Mouse (Mus musculus) MEL (cell line): ENCODE data around the gene Brcc3.

Experiments
- CHD1 ChIP-seq: IDR thresholded peaks from 2 replicates; pipeline ENCODE4 v1.6.1; 2012; ENCODE audit warnings: low read depth, mild to moderate bottlenecking, inconsistent platforms, low read length, improper control_type of control experiment
- CTCF ChIP-seq, 3 experiments: IDR thresholded peaks in 2 of 3; conservative IDR thresholded peaks in 1 of 3; 2 replicates each; pipeline ENCODE4 v1.5.1; 2011 to 2012; ENCODE audit warnings: low read length in 3 of 3, low read depth in 2 of 3, mild to moderate bottlenecking in 2 of 3, improper control_type of control experiment in 1 of 3, inconsistent platforms in 1 of 3, mixed read lengths in 1 of 3, moderate library complexity in 1 of 3; ENCODE audit not compliant: control insufficient read depth in 1 of 3, insufficient read depth in 1 of 3, poor library complexity in 1 of 3, severe bottlenecking in 1 of 3
- E2F4 ChIP-seq: IDR thresholded peaks from 2 replicates; pipeline ENCODE4 v1.6.1; 2011; ENCODE audit warnings: low read depth, low read length, improper control_type of control experiment, borderline replicate concordance
- EP300 ChIP-seq, 2 experiments: IDR thresholded peaks; 2 replicates each; pipeline ENCODE4 v1.6.1; 2011; ENCODE audit warnings: improper control_type of control experiment in 2 of 2, low read length in 2 of 2, low read depth in 1 of 2, mild to moderate bottlenecking in 1 of 2
- ETS1 ChIP-seq: IDR thresholded peaks from 2 replicates; pipeline ENCODE4 v1.6.1; 2012; ENCODE audit warnings: low read depth, mild to moderate bottlenecking, inconsistent platforms, low read length, improper control_type of control experiment, moderate library complexity
- GABPA ChIP-seq: IDR thresholded peaks from 2 replicates; pipeline ENCODE4 v1.6.1; 2012; ENCODE audit warnings: low read depth, mild to moderate bottlenecking, inconsistent platforms, low read length, improper control_type of control experiment, moderate library complexity
- NELFE ChIP-seq: IDR thresholded peaks from 2 replicates; pipeline ENCODE4 v1.6.1; 2011; ENCODE audit warnings: low read depth, low read length, improper control_type of control experiment
- POLR2A ChIP-seq, 2 experiments: IDR thresholded peaks; 2 replicates each; pipeline ENCODE4 v1.6.1; 2011 to 2012; ENCODE audit warnings: low read length in 2 of 2, mild to moderate bottlenecking in 2 of 2, control low read depth in 1 of 2, improper control_type of control experiment in 1 of 2, low read depth in 1 of 2, moderate library complexity in 1 of 2; ENCODE audit not compliant: control insufficient read depth in 1 of 2, insufficient read depth in 1 of 2, poor library complexity in 1 of 2
- TBP ChIP-seq: IDR thresholded peaks from 2 replicates; pipeline ENCODE4 v1.8.0; 2011; ENCODE audit warnings: low read depth, low read length, improper control_type of control experiment
- USF1 ChIP-seq: IDR thresholded peaks from 2 replicates; pipeline ENCODE4 v1.6.1; 2014; ENCODE audit warnings: low read depth, mild to moderate bottlenecking, inconsistent platforms, low read length, improper control_type of control experiment, moderate library complexity
- ZKSCAN1 ChIP-seq: IDR thresholded peaks from 2 replicates; pipeline ENCODE4 v1.6.1; 2012; ENCODE audit warnings: low read depth, mild to moderate bottlenecking, inconsistent platforms, low read length, improper control_type of control experiment, moderate library complexity

DNA sequence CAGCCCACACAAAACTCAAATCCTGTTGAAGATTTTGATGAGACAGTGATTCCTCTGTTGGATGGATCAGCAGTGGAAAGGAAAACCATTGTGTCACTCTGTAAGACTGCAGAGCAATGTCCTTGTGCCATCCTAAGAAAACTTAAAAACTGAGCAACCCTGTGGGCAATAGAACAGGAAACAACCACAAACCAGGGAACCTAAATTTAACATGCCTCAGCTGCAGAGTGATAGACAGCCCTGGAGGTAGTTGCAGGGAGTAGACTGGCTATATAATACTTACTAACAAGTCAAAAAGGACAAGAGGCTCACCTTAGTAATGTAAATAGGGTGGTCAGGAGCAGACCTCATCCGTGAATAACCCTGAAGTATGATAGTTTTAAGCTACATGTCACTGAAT is 38.2 kb downstream of the Brcc3 start:
- TF ChIP-seq ETS1 (no peak), CHD1 (no peak), ZKSCAN1 (no peak), TBP (no peak), POLR2A (IDR thresholded peaks at IDR 0.05; ENCODE audit: control insufficient read depth in 1 of 2, insufficient read depth in 1 of 2, low read depth in 1 of 2, low read length in 2 of 2, poor library complexity in 1 of 2) (no peak), GABPA (no peak), CTCF (IDR thresholded peaks at IDR 0.05 in 2 of 3, conservative IDR thresholded peaks at IDR 0.05 in 1 of 3; ENCODE audit: control insufficient read depth in 1 of 3, insufficient read depth in 1 of 3, low read depth in 2 of 3, low read length in 3 of 3, poor library complexity in 1 of 3, severe bottlenecking in 1 of 3) (no peak), USF1 (no peak), EP300 (IDR thresholded peaks at IDR 0.05; ENCODE audit: low read depth in 1 of 2, low read length in 2 of 2) (no peak), NELFE (no peak), E2F4 (no peak)
